9 mouse cellular contexts compared by ENCODE assay signal in the genomic region with DNA sequence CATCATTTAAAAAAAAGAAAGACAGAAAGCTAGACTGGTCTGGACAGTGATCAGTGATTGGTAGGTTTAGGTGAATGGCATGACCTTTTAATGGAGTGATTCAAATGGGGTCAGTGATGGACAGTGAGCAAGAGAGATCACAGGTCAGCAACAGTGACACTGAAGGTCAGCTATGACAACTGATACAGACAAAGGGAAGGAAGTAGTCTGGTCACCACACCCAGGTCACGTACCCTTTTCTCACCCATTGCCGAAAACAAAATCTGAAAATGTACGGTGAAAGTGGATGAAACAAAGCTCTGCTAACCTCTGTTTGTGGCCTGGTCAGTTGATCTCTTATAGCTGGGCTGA. TPM values are rescaled to one million over a fixed set of nuclear protein-coding genes. Genes with fewer than 3 reads are reported as not detected.
DNase-seq lines count a peak whose midpoint lies in the region; ATAC-seq and TF ChIP-seq lines count a peak whose summit lies in the region.
"Had no signal": no experiment of that assay in that cellular context is flagged by ENCODE, and none has a peak within 500 bp of the region (broad histone marks: within the 10 kb centered on the region; RNA-seq: fewer than 3 reads in every experiment).

No protein-coding gene starts in this region.

- DNase-seq in embryonic facial prominence, embryonic 11.5 days (ENCODE audit: low spot score), result no peak
- no peak for DNase-seq in embryonic facial prominence, embryonic 10.5 days (ENCODE audit: low spot score)
- DNase-seq in intestine, embryonic 14.5 days (ENCODE audit: low spot score), result no peak
- no peak for DNase-seq in thymus, postnatal 25 days
- DNase-seq in thymus, adult 2 months, result no peak

- no peak for TF ChIP-seq POLR2A in thymus, adult 2 months (IDR thresholded peaks at IDR 0.05; ENCODE audit: control insufficient read depth, extremely low read depth, insufficient read depth, low read length, poor library complexity)

- H3K9ac ChIP-seq in embryonic facial prominence, embryonic 11.5 days (replicated peaks; ENCODE audit: low read length), result no peak overlapping the region
- H3K9ac ChIP-seq in intestine, embryonic 14.5 days (ENCODE audit: low read length), result no peak overlapping the region
- H3K9ac ChIP-seq in intestine, postnatal 0 days (ENCODE audit: low read depth, low read length), result no peak overlapping the region
- no peak overlapping the region for H3K9ac ChIP-seq in midbrain, embryonic 15.5 days
- H3K9ac ChIP-seq in midbrain, embryonic 13.5 days (replicated peaks), result no peak overlapping the region

- no peak overlapping the region for H3K4me2 ChIP-seq in embryonic facial prominence, embryonic 11.5 days (ENCODE audit: low read depth, low read length)
- H3K4me2 ChIP-seq in intestine, embryonic 14.5 days (ENCODE audit: low read length), result no peak overlapping the region
- no peak overlapping the region for H3K4me2 ChIP-seq in intestine, postnatal 0 days (replicated peaks; ENCODE audit: low read depth)
- H3K4me2 ChIP-seq in midbrain, embryonic 15.5 days, result no peak overlapping the region
- H3K4me2 ChIP-seq in midbrain, embryonic 13.5 days (replicated peaks), result no peak overlapping the region

- no peak overlapping the region for H3K27ac ChIP-seq in embryonic facial prominence, embryonic 11.5 days (replicated peaks; ENCODE audit: low read depth, low read length)
- no peak overlapping the region for H3K27ac ChIP-seq in embryonic facial prominence, embryonic 10.5 days (replicated peaks)
- H3K27ac ChIP-seq in intestine, embryonic 14.5 days (ENCODE audit: low read depth), result no peak overlapping the region
- no peak overlapping the region for H3K27ac ChIP-seq in intestine, postnatal 0 days (ENCODE audit: low read depth, low read length)
- H3K27ac ChIP-seq in midbrain, embryonic 15.5 days, result no peak overlapping the region
- H3K27ac ChIP-seq in midbrain, embryonic 13.5 days, result no peak overlapping the region
- H3K27ac ChIP-seq in thymus, adult 2 months (ENCODE audit: control insufficient read depth, insufficient read depth, low read length), result no peak overlapping the region

- 41% methylated on average over 3 of the region's 3 CpGs for WGBS in embryonic facial prominence, embryonic 11.5 days
- WGBS in embryonic facial prominence, embryonic 10.5 days, result 35% methylated on average over 3 of the region's 3 CpGs
- 83% methylated on average over 3 of the region's 3 CpGs for WGBS in intestine, embryonic 14.5 days
- WGBS in intestine, postnatal 0 days, result 69% methylated on average over 3 of the region's 3 CpGs
- 90% methylated on average over 3 of the region's 3 CpGs for WGBS in midbrain, embryonic 15.5 days
- 93% methylated on average over 3 of the region's 3 CpGs for WGBS in midbrain, embryonic 13.5 days
- WGBS in thymus, adult 2 months, result 77% methylated on average over 3 of the region's 3 CpGs

- no peaks in the 10 kb centered on the region for H3K9me3 ChIP-seq in embryonic facial prominence, embryonic 11.5 days (replicated peaks; ENCODE audit: control insufficient read depth, low read length)
- H3K9me3 ChIP-seq in embryonic facial prominence, embryonic 10.5 days, result no peaks in the 10 kb centered on the region
- no peaks in the 10 kb centered on the region for H3K9me3 ChIP-seq in intestine, embryonic 14.5 days (ENCODE audit: control insufficient read depth, low read length)
- no peaks in the 10 kb centered on the region for H3K9me3 ChIP-seq in intestine, postnatal 0 days (ENCODE audit: control insufficient read depth)
- no peaks in the 10 kb centered on the region for H3K9me3 ChIP-seq in midbrain, embryonic 15.5 days
- no peaks in the 10 kb centered on the region for H3K9me3 ChIP-seq in midbrain, embryonic 13.5 days

- no peak for TF ChIP-seq CTCF in intestine, postnatal 0 days (IDR thresholded peaks at IDR 0.05; ENCODE audit: low read depth)
- TF ChIP-seq CTCF in thymus, adult 2 months (IDR thresholded peaks at IDR 0.05; ENCODE audit: borderline replicate concordance, control insufficient read depth, extremely low read depth, insufficient read depth, low read length, poor library complexity), result no peak

- no peak overlapping the region for H3K4me3 ChIP-seq in embryonic facial prominence, embryonic 11.5 days (ENCODE audit: low read depth, low read length)
- no peak overlapping the region for H3K4me3 ChIP-seq in embryonic facial prominence, embryonic 10.5 days
- H3K4me3 ChIP-seq in intestine, embryonic 14.5 days (ENCODE audit: low read depth, low read length), result no peak overlapping the region
- no peak overlapping the region for H3K4me3 ChIP-seq in intestine, postnatal 0 days (ENCODE audit: low read depth, low read length)
- no peak overlapping the region for H3K4me3 ChIP-seq in midbrain, embryonic 15.5 days
- H3K4me3 ChIP-seq in midbrain, embryonic 13.5 days (replicated peaks), result no peak overlapping the region
- H3K4me3 ChIP-seq in thymus, adult 2 months (ENCODE audit: control insufficient read depth, insufficient read depth, low read length), result no peak overlapping the region

- H3K4me1 ChIP-seq in embryonic facial prominence, embryonic 11.5 days (ENCODE audit: control insufficient read depth, insufficient read depth, low read length), result no peaks in the 10 kb centered on the region
- H3K4me1 ChIP-seq in embryonic facial prominence, embryonic 10.5 days, result peaks cover 10% of the 10 kb centered on the region
- H3K4me1 ChIP-seq in intestine, embryonic 14.5 days (replicated peaks; ENCODE audit: control insufficient read depth, insufficient read depth, low read length), result peaks cover 6% of the 10 kb centered on the region; the same call in 1 of the 2 replicates
- no peaks in the 10 kb centered on the region for H3K4me1 ChIP-seq in intestine, postnatal 0 days (replicated peaks; ENCODE audit: control insufficient read depth, insufficient read depth, low read length)
- peaks cover 4% of the 10 kb centered on the region for H3K4me1 ChIP-seq in midbrain, embryonic 15.5 days
- peaks cover 9% of the 10 kb centered on the region; the same call in 1 of the 2 replicates for H3K4me1 ChIP-seq in midbrain, embryonic 13.5 days (replicated peaks)
- peaks cover 10% of the 10 kb centered on the region for H3K4me1 ChIP-seq in thymus, adult 2 months (replicated peaks; ENCODE audit: control insufficient read depth, insufficient read depth, low read length)

- ATAC-seq in embryonic facial prominence, embryonic 11.5 days (replicated peaks; ENCODE audit: insufficient number of reproducible peaks, low FRiP score, low TSS enrichment, low read depth), result 0 out of 2 replicates have a peak, but pooled peaks have one; percentile 2
- ATAC-seq in intestine, embryonic 14.5 days (replicated peaks; ENCODE audit: low FRiP score, low TSS enrichment, low read depth), result 0 out of 2 replicates have a peak, but pooled peaks have one; percentile 10
- ATAC-seq in intestine, postnatal 0 days, result no peak
- ATAC-seq in midbrain, embryonic 15.5 days (replicated peaks), result peak; percentile 29; the same call in 1 of the 2 replicates
- no peak for ATAC-seq in midbrain, embryonic 13.5 days

- H3K27me3 ChIP-seq in embryonic facial prominence, embryonic 11.5 days (ENCODE audit: control insufficient read depth, insufficient read depth, low read length), result no peaks in the 10 kb centered on the region
- no peaks in the 10 kb centered on the region for H3K27me3 ChIP-seq in embryonic facial prominence, embryonic 10.5 days (replicated peaks; ENCODE audit: low read depth, poor library complexity, severe bottlenecking)
- no peaks in the 10 kb centered on the region for H3K27me3 ChIP-seq in intestine, embryonic 14.5 days (replicated peaks; ENCODE audit: control insufficient read depth, insufficient read depth, low read length)
- no peaks in the 10 kb centered on the region for H3K27me3 ChIP-seq in intestine, postnatal 0 days (replicated peaks; ENCODE audit: control insufficient read depth, insufficient read depth, low read length)
- no peaks in the 10 kb centered on the region for H3K27me3 ChIP-seq in midbrain, embryonic 15.5 days (replicated peaks)
- no peaks in the 10 kb centered on the region for H3K27me3 ChIP-seq in midbrain, embryonic 13.5 days
- no peaks in the 10 kb centered on the region for H3K27me3 ChIP-seq in thymus, adult 2 months (ENCODE audit: control insufficient read depth, insufficient read depth, low read length)

- H3K36me3 ChIP-seq in embryonic facial prominence, embryonic 11.5 days (replicated peaks; ENCODE audit: control insufficient read depth, insufficient read depth, low read depth, low read length), result no peaks in the 10 kb centered on the region
- H3K36me3 ChIP-seq in embryonic facial prominence, embryonic 10.5 days (replicated peaks), result no peaks in the 10 kb centered on the region
- no peaks in the 10 kb centered on the region for H3K36me3 ChIP-seq in intestine, embryonic 14.5 days (ENCODE audit: control insufficient read depth, insufficient read depth, low read length)
- no peaks in the 10 kb centered on the region for H3K36me3 ChIP-seq in intestine, postnatal 0 days (ENCODE audit: control insufficient read depth, insufficient read depth)
- no peaks in the 10 kb centered on the region for H3K36me3 ChIP-seq in midbrain, embryonic 15.5 days (replicated peaks)
- no peaks in the 10 kb centered on the region for H3K36me3 ChIP-seq in midbrain, embryonic 13.5 days
- H3K36me3 ChIP-seq in thymus, adult 2 months (ENCODE audit: control insufficient read depth, insufficient read depth, low read length), result no peaks in the 10 kb centered on the region

RNA-seq across cellular contexts. Expression of a gene that starts 28.9 kb away (rescaled TPM):
- 0.17 and 0.39 TPM in 2 replicates for polyA plus RNA-seq in embryonic facial prominence, embryonic 11.5 days (2014; fragmentation: Nextera tagmentation; extraction: Ambion mirVana)
- polyA plus RNA-seq in embryonic facial prominence, embryonic 10.5 days (2016; fragmentation: Nextera tagmentation; extraction: Ambion mirVana), result 0.19 and 0.36 TPM in 2 replicates
- polyA plus RNA-seq in intestine, embryonic 14.5 days (2014; fragmentation: Nextera tagmentation; extraction: Ambion mirVana), result 0.09 and 0.55 TPM in 2 replicates
- 0.08 and 0.12 TPM in 2 replicates for polyA plus RNA-seq in intestine, postnatal 0 days (2015; fragmentation: Nextera tagmentation; extraction: Ambion mirVana)
- 1.8 and 2.4 TPM in 2 replicates for polyA plus RNA-seq in midbrain, embryonic 15.5 days (2015; fragmentation: Nextera tagmentation; extraction: Ambion mirVana)
- 2.2 and 2.5 TPM in 2 replicates for polyA plus RNA-seq in midbrain, embryonic 13.5 days (2015; fragmentation: Nextera tagmentation; extraction: Ambion mirVana)
- 0.31 and 0.42 TPM in 2 replicates for polyA plus RNA-seq in thymus, adult 2 months (2012; rRNA removed)
- polyA plus RNA-seq: liver, adult 2 months had no signal

Comparison
In these comparisons a context has a peak if more than half of its experiments do, and no peak if none do; other contexts are left out.
1. ATAC-seq: peak in embryonic facial prominence, embryonic 11.5 days (single experiment), intestine, embryonic 14.5 days (single experiment) and midbrain, embryonic 15.5 days (single experiment); none in intestine, postnatal 0 days (single experiment) and midbrain, embryonic 13.5 days (single experiment).